Mouse (Mus musculus): ENCODE data around the gene Hmx1. TPM values are rescaled to one million over a fixed set of nuclear protein-coding genes. Genes with fewer than 3 reads are reported as not detected.

Gene Hmx1
- polyA plus RNA-seq, 1 experiment from 2014 or later: 0.09 TPM

GRCm38 (mm10) chr5:35389915-35390314, 1.0 kb downstream of the Hmx1 start:
- H3K9ac ChIP-seq: no peak overlapping the region
- WGBS: 10% methylated on average over 3 of the region's 3 CpGs
- H3K4me3 ChIP-seq (replicated peaks): no peak overlapping the region
- no peak for ATAC-seq
- no peak overlapping the region for H3K27ac ChIP-seq
- peaks cover 100% of the 10 kb centered on the region for H3K27me3 ChIP-seq (replicated peaks)
- no peak overlapping the region for H3K4me2 ChIP-seq (replicated peaks)
- H3K9me3 ChIP-seq: no peaks in the 10 kb centered on the region
- peaks cover 23% of the 10 kb centered on the region for H3K4me1 ChIP-seq (replicated peaks)
- no peaks in the 10 kb centered on the region for H3K36me3 ChIP-seq

GRCm38 (mm10) chr5:35390848-35391655, 2.1 kb downstream of the Hmx1 start:
- no peak for ATAC-seq
- peak overlapping the region; percentile 58 for H3K4me2 ChIP-seq (replicated peaks)
- no peaks in the 10 kb centered on the region for H3K36me3 ChIP-seq
- H3K9me3 ChIP-seq: no peaks in the 10 kb centered on the region
- H3K4me1 ChIP-seq (replicated peaks): peaks cover 23% of the 10 kb centered on the region
- 3% methylated on average over 22 of the region's 22 CpGs for WGBS
- no peak overlapping the region for H3K9ac ChIP-seq
- no peak overlapping the region for H3K27ac ChIP-seq
- H3K4me3 ChIP-seq (replicated peaks): peak overlapping the region; percentile 32; the same call in 1 of the 2 replicates
- H3K27me3 ChIP-seq (replicated peaks): peaks cover 100% of the 10 kb centered on the region

GRCm38 (mm10) chr5:35391656-35392333, 2.9 kb downstream of the Hmx1 start:
- H3K4me2 ChIP-seq (replicated peaks): peak overlapping the region; percentile 58
- peaks cover 23% of the 10 kb centered on the region for H3K4me1 ChIP-seq (replicated peaks)
- H3K9me3 ChIP-seq: no peaks in the 10 kb centered on the region
- under 1% methylated on average over 75 of the region's 88 CpGs for WGBS
- no peak overlapping the region for H3K27ac ChIP-seq
- ATAC-seq: no peak
- H3K36me3 ChIP-seq: no peaks in the 10 kb centered on the region
- peak overlapping the region; percentile 32 for H3K4me3 ChIP-seq (replicated peaks)
- H3K27me3 ChIP-seq (replicated peaks): peaks cover 95% of the 10 kb centered on the region
- H3K9ac ChIP-seq: no peak overlapping the region

- under 1% methylated on average over 37 of the region's 37 CpGs for WGBS
- Histone ChIP-seq H3K4me3 (replicated peaks) (peak overlapping the region; percentile 32), H3K36me3 (no peaks in the 10 kb centered on the region), H3K9me3 (no peaks in the 10 kb centered on the region), H3K4me2 (replicated peaks) (peak overlapping the region; percentile 58), H3K27me3 (replicated peaks) (peaks cover 95% of the 10 kb centered on the region), H3K4me1 (replicated peaks) (peaks cover 27% of the 10 kb centered on the region), H3K27ac (no peak overlapping the region), H3K9ac (no peak overlapping the region)
- ATAC-seq: no peak
Observed at GRCm38 (mm10) chr5:35392334-35392695, 3.4 kb downstream of the Hmx1 start.

GRCm38 (mm10) chr5:35395566-35396440, 6.9 kb downstream of the Hmx1 start:
- Histone ChIP-seq H3K4me2 (replicated peaks) (0 out of 2 replicates have a peak overlapping the region, but pooled peaks have one; percentile 4), H3K4me3 (replicated peaks) (no peak overlapping the region; the same call in 1 of the 2 replicates), H3K36me3 (no peaks in the 10 kb centered on the region), H3K27ac (no peak overlapping the region), H3K9ac (no peak overlapping the region), H3K27me3 (replicated peaks) (peaks cover 95% of the 10 kb centered on the region), H3K9me3 (no peaks in the 10 kb centered on the region), H3K4me1 (replicated peaks) (peaks cover 21% of the 10 kb centered on the region)
- WGBS: 4% methylated on average over 9 of the region's 9 CpGs
- ATAC-seq: no peak

- no peaks in the 10 kb centered on the region for H3K9me3 ChIP-seq
- WGBS: under 1% methylated on average over 57 of the region's 57 CpGs
- H3K27ac ChIP-seq: no peak overlapping the region
- peaks cover 14% of the 10 kb centered on the region for H3K4me1 ChIP-seq (replicated peaks)
- H3K9ac ChIP-seq: no peak overlapping the region
- ATAC-seq: no peak
- peaks cover 95% of the 10 kb centered on the region for H3K27me3 ChIP-seq (replicated peaks)
- H3K4me3 ChIP-seq (replicated peaks): no peak overlapping the region
- H3K4me2 ChIP-seq (replicated peaks): 0 out of 2 replicates have a peak overlapping the region, but pooled peaks have one; percentile 30
- H3K36me3 ChIP-seq: no peaks in the 10 kb centered on the region
Observed at GRCm38 (mm10) chr5:35396976-35397641, 8.2 kb downstream of the Hmx1 start.

- Histone ChIP-seq H3K4me2 (replicated peaks) (0 out of 2 replicates have a peak overlapping the region, but pooled peaks have one; percentile 30), H3K9ac (no peak overlapping the region), H3K9me3 (no peaks in the 10 kb centered on the region), H3K27ac (no peak overlapping the region), H3K27me3 (replicated peaks) (peaks cover 95% of the 10 kb centered on the region), H3K36me3 (no peaks in the 10 kb centered on the region), H3K4me1 (replicated peaks) (peaks cover 9% of the 10 kb centered on the region), H3K4me3 (replicated peaks) (no peak overlapping the region)
- WGBS: 2% methylated on average over 52 of the region's 52 CpGs
- no peak for ATAC-seq
Observed at GRCm38 (mm10) chr5:35397642-35398309, 8.9 kb downstream of the Hmx1 start.

- Histone ChIP-seq H3K4me3 (replicated peaks) (no peak overlapping the region), H3K9me3 (no peaks in the 10 kb centered on the region), H3K4me2 (replicated peaks) (no peak overlapping the region), H3K36me3 (no peaks in the 10 kb centered on the region), H3K9ac (no peak overlapping the region), H3K27ac (no peak overlapping the region), H3K4me1 (replicated peaks) (peaks cover 9% of the 10 kb centered on the region), H3K27me3 (replicated peaks) (peaks cover 95% of the 10 kb centered on the region)
- no peak for ATAC-seq
- WGBS: 2% methylated on average over 14 of the region's 14 CpGs
Observed at GRCm38 (mm10) chr5:35398310-35398910, 9.5 kb downstream of the Hmx1 start.

GRCm38 (mm10) chr5:35399061-35399460, 10.2 kb downstream of the Hmx1 start:
- no peak overlapping the region for H3K27ac ChIP-seq
- ATAC-seq: no peak
- H3K4me2 ChIP-seq (replicated peaks): no peak overlapping the region
- H3K4me1 ChIP-seq (replicated peaks): peaks cover 9% of the 10 kb centered on the region
- no peaks in the 10 kb centered on the region for H3K36me3 ChIP-seq
- H3K27me3 ChIP-seq (replicated peaks): peaks cover 95% of the 10 kb centered on the region
- no peak overlapping the region for H3K9ac ChIP-seq
- 4% methylated on average over 7 of the region's 7 CpGs for WGBS
- H3K9me3 ChIP-seq: no peaks in the 10 kb centered on the region
- H3K4me3 ChIP-seq (replicated peaks): no peak overlapping the region

- Histone ChIP-seq H3K27ac (no peak overlapping the region), H3K36me3 (no peaks in the 10 kb centered on the region), H3K27me3 (replicated peaks) (peaks cover 95% of the 10 kb centered on the region), H3K9ac (no peak overlapping the region), H3K9me3 (no peaks in the 10 kb centered on the region), H3K4me3 (replicated peaks) (no peak overlapping the region), H3K4me1 (replicated peaks) (peaks cover 9% of the 10 kb centered on the region), H3K4me2 (replicated peaks) (no peak overlapping the region)
- 1% methylated on average over 48 of the region's 48 CpGs for WGBS
- no peak for ATAC-seq
Observed at GRCm38 (mm10) chr5:35399704-35400320, 10.9 kb downstream of the Hmx1 start.

- Histone ChIP-seq H3K9ac (no peak overlapping the region), H3K4me1 (replicated peaks) (peaks cover 9% of the 10 kb centered on the region), H3K4me2 (replicated peaks) (no peak overlapping the region), H3K36me3 (no peaks in the 10 kb centered on the region), H3K27ac (no peak overlapping the region), H3K9me3 (no peaks in the 10 kb centered on the region), H3K27me3 (replicated peaks) (peaks cover 94% of the 10 kb centered on the region), H3K4me3 (replicated peaks) (no peak overlapping the region)
- ATAC-seq: no peak
- WGBS: 2% methylated on average over 8 of the region's 8 CpGs
Observed at GRCm38 (mm10) chr5:35401240-35401639, 12.3 kb downstream of the Hmx1 start.

All from intestine, embryonic 15.5 days (tissue).